Mouse (Mus musculus): ENCODE measurements around the gene Tmem256.

- TF ChIP-seq CTCF (IDR thresholded peaks at IDR 0.05): no peak
- no peak for TF ChIP-seq EP300 (IDR thresholded peaks at IDR 0.05)
These were observed 46.3 kb downstream of the Tmem256 start for GRCm38 (mm10) chr11:69884663-69885062.
